Mouse (Mus musculus) frontal cortex, postnatal 14 days (tissue): ENCODE measurements at regions not wholly inside any gene's neighbourhood (a gene's known extent, or its start where the extent isn't known, plus 50 kb on each side); places are given as distances from the start of the nearest gene placed in this dataset.

Source experiments
- DNase-seq, 2 experiments: peaks; one replicate each; pipeline ENCODE4 v3.0.0; 2022; ENCODE audit warnings: low spot score in 2 of 2

- DNase-seq: no peak
Measured at GRCm38 (mm10) chr13:101219568-101219967, 386.3 kb upstream of the Slc30a5 start.

DNA sequence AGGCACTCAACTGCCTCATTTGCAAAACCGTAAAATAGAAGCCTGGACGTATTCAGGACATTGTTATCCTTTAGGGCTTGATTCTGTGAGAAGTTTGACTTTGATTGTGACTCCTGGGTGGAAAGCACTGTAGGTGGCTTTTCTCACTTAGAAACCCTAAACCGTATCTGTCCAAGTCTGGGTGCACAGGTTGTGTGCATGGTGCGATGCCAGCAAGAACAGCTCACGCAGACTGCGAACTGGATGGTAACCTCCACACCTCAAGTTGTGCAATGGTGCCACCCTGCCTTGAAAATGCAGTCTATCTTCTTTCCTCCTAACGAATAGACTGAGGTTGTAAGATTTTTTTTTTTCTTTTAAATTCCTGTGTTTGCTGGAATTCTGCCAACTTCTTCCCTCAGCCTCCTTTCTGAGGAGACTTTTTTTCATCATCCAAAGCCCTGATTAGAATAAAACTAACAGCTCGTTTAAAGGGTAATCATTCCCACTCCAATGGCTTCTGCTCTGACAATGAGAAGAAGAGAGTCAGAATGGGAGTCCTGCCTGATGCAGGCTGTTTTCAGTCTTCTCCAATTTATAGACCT, 383.8 kb upstream of the Slc30a5 start:
- no peak for DNase-seq

- DNase-seq: no peak
Measured at GRCm38 (mm10) chr13:101216421-101216820, 383.2 kb upstream of the Slc30a5 start.

DNA sequence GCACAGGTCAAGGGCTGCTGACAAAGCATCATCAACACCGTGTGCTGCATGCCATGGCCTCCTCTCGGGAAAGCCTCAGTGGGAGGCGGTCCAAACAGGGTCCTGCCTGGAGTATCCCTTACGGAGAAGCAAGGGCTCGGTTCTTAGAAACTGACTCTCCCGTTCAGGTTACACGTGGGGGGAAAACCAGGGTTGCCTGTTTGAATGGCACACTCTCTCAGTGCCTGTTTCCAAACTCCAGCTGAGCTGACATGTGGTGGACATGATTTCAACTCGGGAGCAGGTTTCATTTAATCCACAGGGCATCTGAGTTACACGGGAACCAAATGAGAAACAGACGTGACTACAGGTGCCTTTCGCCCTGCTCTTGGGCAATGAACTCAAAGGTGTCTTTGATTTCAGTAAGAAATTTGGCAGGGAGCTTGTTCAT, 382.6 kb upstream of the Slc30a5 start:
- no peak for DNase-seq

DNA sequence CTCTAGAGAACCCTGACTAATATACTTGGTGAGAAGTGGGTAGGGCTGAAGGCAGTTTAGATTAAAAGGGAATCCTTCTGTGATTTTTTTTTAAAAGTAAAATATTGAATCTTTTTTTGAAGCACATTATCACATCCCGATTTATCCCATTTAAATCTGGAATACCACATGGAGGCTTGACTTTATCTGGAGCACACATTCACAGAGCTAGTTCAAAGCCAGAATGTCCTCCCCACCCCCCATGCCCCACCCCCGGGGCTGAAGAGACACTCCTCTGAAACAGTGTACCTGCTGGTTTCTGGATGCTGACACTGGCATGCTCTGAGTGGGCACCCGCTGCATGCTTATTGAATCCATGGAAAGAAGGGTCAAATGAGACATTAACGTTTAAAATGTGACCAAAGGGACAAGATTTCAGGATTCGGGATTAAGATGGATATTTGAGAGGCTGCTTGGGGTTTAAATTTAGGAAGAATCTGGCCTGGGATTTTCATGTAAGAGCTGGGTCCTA, 382.0 kb upstream of the Slc30a5 start:
- DNase-seq: no peak

DNA sequence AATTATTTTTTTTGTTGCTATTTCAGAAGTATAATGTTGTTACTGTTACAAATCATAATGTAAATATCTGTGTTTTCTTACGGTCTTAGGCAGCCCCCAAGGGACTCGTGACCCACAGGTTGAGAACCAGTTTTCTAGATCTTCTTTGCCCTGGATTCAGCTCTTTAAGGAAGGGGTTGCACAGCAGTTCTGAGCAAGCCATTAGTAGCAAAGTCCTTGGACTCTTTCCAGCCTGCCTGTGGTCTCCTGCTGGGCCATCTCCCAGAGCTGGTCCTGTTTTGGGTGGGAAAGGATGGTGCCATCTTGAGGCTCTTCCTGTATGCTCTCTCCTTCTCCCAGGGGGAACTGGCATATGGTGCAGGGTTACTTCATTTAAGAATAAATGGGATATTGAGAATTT, 380.9 kb upstream of the Slc30a5 start:
- no peak for DNase-seq

GRCm38 (mm10) chr13:101213121-101213916, 380.1 kb upstream of the Slc30a5 start:
- DNase-seq: no peak

DNA sequence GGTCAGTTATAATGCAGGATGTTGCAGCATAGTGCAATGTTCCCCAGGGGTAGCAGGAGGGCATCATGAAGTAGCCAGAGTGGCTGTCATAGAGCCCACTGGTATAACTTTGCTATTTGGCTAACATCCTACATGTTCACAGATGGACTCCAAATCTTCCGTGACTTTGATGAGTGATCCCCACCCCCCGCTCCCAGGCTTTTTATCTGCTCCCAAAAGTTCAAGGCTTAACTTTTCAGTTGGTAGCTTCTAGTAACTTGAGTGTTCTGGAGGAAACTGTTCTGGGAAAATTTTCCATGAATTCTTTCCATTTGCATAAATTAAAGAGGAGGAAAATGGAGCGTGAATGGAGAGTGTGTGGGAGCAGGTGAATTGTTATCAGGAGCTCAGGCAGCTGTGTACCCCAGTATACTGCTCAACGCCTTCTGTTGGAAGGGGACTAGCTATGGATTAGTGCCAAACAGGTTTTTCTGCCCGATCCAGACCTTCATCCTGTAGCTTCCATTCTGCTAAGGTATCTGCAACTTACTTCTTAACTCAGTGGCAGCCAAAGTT, 379.2 kb upstream of the Slc30a5 start:
- DNase-seq: no peak

DNA sequence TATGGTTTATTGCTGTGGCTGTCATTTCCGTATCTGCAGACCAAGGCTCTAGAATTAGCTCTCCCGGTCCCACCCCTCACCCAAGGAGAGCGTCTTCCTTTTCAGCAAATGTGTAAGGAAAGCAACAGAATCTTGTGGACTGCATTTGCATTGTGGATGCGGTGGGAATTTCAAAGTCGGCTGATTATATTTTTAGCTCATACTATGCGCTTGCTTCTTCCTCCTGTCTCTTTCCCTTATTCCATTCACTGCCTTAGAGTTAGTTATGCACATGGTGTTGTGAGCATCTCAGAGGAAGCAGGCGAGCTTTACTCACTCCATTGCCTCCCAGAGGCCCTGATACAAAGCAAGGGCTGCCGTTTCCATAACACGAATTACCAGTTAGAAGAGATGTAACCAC, 375.6 kb upstream of the Slc30a5 start:
- DNase-seq: no peak

DNA sequence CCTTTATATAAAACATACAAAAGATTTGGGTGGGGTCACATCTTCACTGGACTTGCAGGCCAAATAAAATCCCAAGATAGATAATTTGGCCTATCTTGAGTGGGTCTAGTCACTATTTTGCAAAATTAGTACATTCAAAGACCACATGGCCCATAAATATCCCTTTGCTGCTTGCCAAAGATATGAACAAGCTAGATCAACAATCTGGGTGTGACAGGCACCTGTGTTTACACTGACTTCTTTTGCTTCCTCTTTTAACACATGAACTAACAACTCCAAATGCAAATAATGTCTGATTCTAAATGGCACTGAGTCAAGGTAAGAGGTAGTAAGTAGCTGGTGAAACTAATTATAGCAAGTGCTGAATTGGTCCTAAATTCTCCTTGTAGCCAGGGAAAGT, 370.2 kb upstream of the Slc30a5 start:
- DNase-seq: no peak

GRCm38 (mm10) chr13:101202565-101203313, 369.5 kb upstream of the Slc30a5 start:
- no peak for DNase-seq

- DNase-seq: no peak
Measured at GRCm38 (mm10) chr13:101190249-101190830, 357.1 kb upstream of the Slc30a5 start.

DNA sequence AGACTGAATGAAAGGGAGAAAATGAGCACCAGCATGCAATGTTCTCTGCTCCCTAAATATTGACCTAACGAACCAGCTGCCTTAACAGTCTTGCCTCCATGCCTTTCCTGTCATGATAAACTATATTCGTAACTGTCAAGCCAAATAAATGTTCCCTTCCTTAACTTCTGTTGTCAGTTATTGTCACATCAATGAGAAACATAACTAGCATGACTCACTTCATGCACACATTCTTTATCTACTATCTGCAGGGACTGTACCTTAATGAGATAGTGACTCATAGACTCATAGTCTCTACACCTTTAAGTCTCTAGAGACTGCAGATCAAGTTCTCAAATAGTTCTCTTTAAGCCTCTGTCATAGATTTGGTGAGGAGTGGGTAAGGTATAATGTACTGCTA, 349.2 kb upstream of the Slc30a5 start:
- DNase-seq: no peak

- DNase-seq: no peak
Measured at GRCm38 (mm10) chr13:101175017-101175689, 341.9 kb upstream of the Slc30a5 start.

GRCm38 (mm10) chr13:101161768-101162167, 328.5 kb upstream of the Slc30a5 start:
- DNase-seq: no peak

- DNase-seq: no peak
Measured at GRCm38 (mm10) chr13:101159878-101160277, 326.7 kb upstream of the Slc30a5 start.

DNA sequence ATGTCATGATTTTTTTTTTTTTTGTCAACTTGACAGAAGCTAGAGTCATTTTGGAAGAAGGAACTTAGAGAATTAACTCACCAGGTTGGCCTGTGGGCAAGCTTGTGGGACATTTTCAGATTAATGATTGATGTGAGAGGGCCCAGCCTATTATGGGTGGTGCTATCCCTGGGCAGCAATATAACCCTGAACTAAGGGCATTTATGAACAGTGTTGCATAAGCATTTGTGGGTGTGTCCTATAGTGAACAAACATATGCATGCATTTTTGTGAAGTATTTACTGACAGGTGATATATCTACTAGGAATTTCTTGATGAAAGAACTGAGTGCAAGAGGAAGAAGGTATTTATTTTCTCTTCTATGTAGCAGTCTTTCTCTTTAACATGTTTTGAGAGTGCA, 320.5 kb upstream of the Slc30a5 start:
- no peak for DNase-seq

DNA sequence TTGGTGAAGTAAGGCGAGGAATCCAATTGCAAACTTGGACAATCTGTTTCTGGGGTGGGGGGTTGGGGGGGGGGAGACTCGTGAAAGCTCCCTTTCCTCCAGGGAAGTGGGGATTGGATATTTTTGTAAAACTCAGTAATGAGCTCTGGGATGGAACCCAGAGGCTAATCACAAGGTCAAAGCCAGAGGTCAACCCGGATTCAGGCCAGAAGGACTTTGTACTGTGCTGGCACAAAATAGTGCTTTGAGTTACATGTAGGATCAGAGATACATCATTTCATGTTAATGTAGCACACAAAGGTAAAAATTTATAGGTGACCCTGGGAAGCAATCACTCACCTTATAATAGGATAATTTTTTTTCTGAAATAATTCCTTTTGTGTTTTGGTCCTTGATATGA, 309.5 kb upstream of the Slc30a5 start:
- no peak for DNase-seq

DNA sequence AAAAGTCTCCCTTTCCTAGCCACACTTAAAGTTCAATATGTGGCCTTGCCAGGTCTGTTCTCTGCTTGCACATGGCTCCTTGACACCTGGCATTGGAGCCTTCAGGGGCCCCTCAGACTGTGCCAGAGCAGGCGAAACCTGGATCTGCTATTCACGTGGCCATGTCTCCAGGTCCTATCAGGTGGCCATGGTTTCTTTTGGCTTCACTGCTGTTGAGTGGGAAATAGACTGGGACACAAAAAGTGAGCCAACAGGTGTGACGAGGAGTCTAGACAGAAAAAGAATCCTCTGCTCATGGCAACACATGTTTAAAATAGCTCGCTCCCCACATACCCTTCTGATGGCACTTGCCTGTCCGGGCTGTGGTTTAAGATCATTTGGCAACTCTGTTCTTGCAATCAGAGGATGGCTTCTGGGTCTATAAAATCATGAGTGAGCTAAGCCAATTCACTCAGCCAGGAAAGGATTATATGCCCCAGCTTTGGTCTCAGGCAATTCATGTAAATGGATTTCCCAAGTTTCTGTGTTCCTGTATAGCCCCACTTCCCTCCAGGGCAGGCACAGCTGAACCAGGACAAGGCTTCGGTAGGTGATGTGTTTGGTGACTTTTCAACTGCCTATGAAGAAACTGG, 309.0 kb upstream of the Slc30a5 start:
- no peak for DNase-seq

GRCm38 (mm10) chr13:101129466-101129865, 296.2 kb upstream of the Slc30a5 start:
- peak in 1 of 2 experiments; percentile 10 for DNase-seq

GRCm38 (mm10) chr13:101127808-101128207, 294.6 kb upstream of the Slc30a5 start:
- no peak for DNase-seq
